Mouse (Mus musculus): ENCODE results near the gene Cux2.

- no peak for TF ChIP-seq MAZ (IDR thresholded peaks at IDR 0.05; ENCODE audit: low read depth, low read length)
- no peak for TF ChIP-seq ELF1 (IDR thresholded peaks at IDR 0.05; ENCODE audit: low read depth, low read length)
- TF ChIP-seq RCOR1 (conservative IDR thresholded peaks at IDR 0.05; ENCODE audit: low read depth, low read length), result no peak
- TF ChIP-seq EP300 (IDR thresholded peaks at IDR 0.05; ENCODE audit: low read length), result no peak
- no peak for TF ChIP-seq E2F4 (IDR thresholded peaks at IDR 0.05; ENCODE audit: insufficient replicate concordance, low read depth, low read length)
- no peak for TF ChIP-seq ZMIZ1 (IDR thresholded peaks at IDR 0.05; ENCODE audit: low read depth, low read length)
- TF ChIP-seq ZNF384 (IDR thresholded peaks at IDR 0.05; ENCODE audit: low read depth, low read length), result no peak
Observed at GRCm38 (mm10) chr5:122048252-122048651, 1.6 kb downstream of the Cux2 start.
